Mouse (Mus musculus): ENCODE results near the gene Gpr179. TPM values are rescaled to one million over a fixed set of nuclear protein-coding genes. Genes with fewer than 3 reads are reported as not detected.

Gpr179 gene
- total and polyA plus RNA-seq, 2 experiments from 2014 or later, result not detected

DNA sequence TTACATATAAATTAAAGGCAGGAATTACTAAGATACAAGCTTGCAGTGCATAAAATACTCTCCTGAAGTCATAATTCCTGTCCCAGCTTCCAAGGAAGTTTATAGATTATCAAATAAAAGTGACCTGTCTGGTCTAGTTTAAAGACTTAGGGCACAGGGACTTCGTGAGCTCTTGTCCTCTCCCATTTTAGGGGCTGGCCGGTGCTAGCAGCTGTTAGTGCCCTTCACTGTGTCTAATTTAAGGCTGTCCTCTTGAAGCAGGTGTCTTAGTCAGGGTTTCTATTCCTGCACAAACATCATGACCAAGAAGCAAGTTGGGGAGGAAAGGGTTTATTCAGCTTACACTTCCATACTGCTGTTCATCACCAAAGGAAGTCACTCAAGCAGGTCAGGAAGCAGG lies 21.5 kb upstream of the Gpr179 start:
- no peak for ATAC-seq (ENCODE audit: insufficient read depth, low read depth)
- peaks cover 39% of the 10 kb centered on the region for H3K36me3 ChIP-seq (replicated peaks; ENCODE audit: control insufficient read depth, insufficient read depth, low read length)
- no peak for TF ChIP-seq EP300 (IDR thresholded peaks at IDR 0.05; ENCODE audit: low read depth)
- no peak for TF ChIP-seq CTCF (IDR thresholded peaks at IDR 0.05; ENCODE audit: low read depth)
- no peak for DNase-seq (ENCODE audit: low spot score)
- no peaks in the 10 kb centered on the region for H3K9me3 ChIP-seq (replicated peaks; ENCODE audit: control insufficient read depth, low read length)
- peaks cover 15% of the 10 kb centered on the region for H3K4me1 ChIP-seq (ENCODE audit: control insufficient read depth, insufficient read depth)
- no peak overlapping the region for H3K4me3 ChIP-seq (ENCODE audit: low read depth, low read length)
- no peaks in the 10 kb centered on the region for H3K27me3 ChIP-seq (ENCODE audit: control insufficient read depth, insufficient read depth, low read length)
- H3K4me2 ChIP-seq (ENCODE audit: low read depth, low read length), result no peak overlapping the region
- H3K27ac ChIP-seq (ENCODE audit: low read depth), result no peak overlapping the region
- 35% methylated on average over 2 of the region's 2 CpGs for WGBS
- no peak overlapping the region for H3K9ac ChIP-seq (replicated peaks; ENCODE audit: low read depth, low read length)

DNA sequence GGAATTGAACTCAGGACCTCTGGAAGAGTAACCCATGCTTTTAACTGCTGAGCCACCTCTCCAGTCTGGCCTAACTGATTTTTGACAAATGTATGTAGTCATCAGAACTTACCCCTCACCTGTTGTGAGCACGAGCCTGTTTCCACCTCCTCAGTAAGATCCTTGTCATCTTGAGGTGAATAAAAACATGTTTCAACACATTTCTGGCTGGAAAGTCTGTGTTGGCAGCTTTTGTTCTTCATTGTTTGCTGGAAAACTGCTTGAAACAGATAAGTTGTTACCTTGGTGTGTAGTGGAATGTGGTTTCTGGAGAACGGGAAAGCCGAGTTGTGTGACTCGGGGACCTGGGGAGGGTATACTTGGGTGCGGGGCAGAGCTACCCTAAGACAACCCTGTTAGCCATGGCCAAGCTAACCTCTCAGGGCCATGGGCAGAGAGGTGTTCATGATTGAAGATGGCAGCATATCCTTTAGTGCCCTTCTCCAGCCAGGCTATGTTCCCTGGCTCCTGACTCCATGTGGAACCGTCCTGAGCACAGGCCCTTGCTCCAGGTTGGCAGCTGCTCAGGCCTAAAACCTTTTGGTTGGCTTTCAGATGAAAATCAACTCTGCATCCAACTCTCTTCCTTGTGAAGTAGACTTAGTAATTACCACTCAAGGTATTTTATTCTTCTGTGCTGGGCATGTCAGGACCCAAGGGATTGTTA lies 20.4 kb upstream of the Gpr179 start:
- TF ChIP-seq EP300 (IDR thresholded peaks at IDR 0.05; ENCODE audit: low read depth) (no peak), CTCF (IDR thresholded peaks at IDR 0.05; ENCODE audit: low read depth) (no peak)
- Histone ChIP-seq H3K27ac (ENCODE audit: low read depth) (no peak overlapping the region), H3K4me1 (ENCODE audit: control insufficient read depth, insufficient read depth) (peaks cover 15% of the 10 kb centered on the region), H3K36me3 (replicated peaks; ENCODE audit: control insufficient read depth, insufficient read depth, low read length) (peaks cover 28% of the 10 kb centered on the region), H3K9ac (replicated peaks; ENCODE audit: low read depth, low read length) (no peak overlapping the region), H3K4me2 (ENCODE audit: low read depth, low read length) (no peak overlapping the region), H3K4me3 (ENCODE audit: low read depth, low read length) (no peak overlapping the region), H3K9me3 (replicated peaks; ENCODE audit: control insufficient read depth, low read length) (no peaks in the 10 kb centered on the region), H3K27me3 (ENCODE audit: control insufficient read depth, insufficient read depth, low read length) (no peaks in the 10 kb centered on the region)
- ATAC-seq (ENCODE audit: insufficient read depth, low read depth) (no peak), DNase-seq (ENCODE audit: low spot score) (no peak)
- WGBS, result 71% methylated on average over 6 of the region's 6 CpGs

DNA sequence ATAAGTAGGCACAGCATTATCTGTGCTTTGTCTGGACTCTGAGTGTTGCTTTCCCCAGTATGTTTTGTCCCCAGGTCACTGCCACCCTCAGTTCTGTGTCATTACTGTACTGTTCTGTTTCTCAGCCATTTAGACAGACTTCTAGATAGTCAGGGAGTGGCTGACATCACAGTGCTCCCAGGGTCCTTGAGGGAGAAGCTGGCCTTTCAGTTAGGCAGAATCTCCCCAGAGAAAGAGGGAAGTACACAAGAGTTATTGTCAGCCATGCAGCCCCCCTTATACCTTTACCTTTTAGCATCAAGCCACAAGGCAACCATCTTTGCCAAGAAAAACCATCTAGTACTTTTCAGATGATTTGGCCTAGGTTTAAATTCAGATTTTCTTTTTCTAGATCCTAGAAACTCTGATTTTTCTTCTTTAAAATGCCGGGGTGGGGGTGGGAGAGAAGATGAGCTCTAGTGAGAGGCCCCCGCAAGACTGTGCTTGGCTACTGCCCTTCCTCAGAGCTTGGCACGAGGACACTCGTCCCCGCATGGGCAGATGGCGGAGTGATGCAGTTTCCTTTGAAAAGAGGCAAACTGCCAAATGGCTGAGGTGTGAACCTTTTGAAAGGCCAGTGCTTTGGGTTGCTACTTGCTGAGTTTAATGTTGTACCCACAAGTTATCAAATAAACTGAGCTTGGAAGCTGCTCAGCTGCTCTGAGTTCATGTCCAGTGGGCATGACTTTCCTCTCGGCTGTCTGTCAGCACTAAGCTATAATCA lies 18.6 kb upstream of the Gpr179 start:
- Histone ChIP-seq H3K27ac (ENCODE audit: low read depth) (no peak overlapping the region; the same call in 1 of the 2 replicates), H3K4me1 (ENCODE audit: control insufficient read depth, insufficient read depth) (peaks cover 18% of the 10 kb centered on the region), H3K9ac (replicated peaks; ENCODE audit: low read depth, low read length) (no peak overlapping the region), H3K4me2 (ENCODE audit: low read depth, low read length) (no peak overlapping the region), H3K27me3 (ENCODE audit: control insufficient read depth, insufficient read depth, low read length) (no peaks in the 10 kb centered on the region), H3K9me3 (replicated peaks; ENCODE audit: control insufficient read depth, low read length) (no peaks in the 10 kb centered on the region), H3K36me3 (replicated peaks; ENCODE audit: control insufficient read depth, insufficient read depth, low read length) (peaks cover 12% of the 10 kb centered on the region), H3K4me3 (ENCODE audit: low read depth, low read length) (no peak overlapping the region)
- DNase-seq (ENCODE audit: low spot score) (peak; percentile 30), ATAC-seq (ENCODE audit: insufficient read depth, low read depth) (no peak)
- no peak for TF ChIP-seq EP300 (IDR thresholded peaks at IDR 0.05; ENCODE audit: low read depth)
- no peak for TF ChIP-seq CTCF (IDR thresholded peaks at IDR 0.05; ENCODE audit: low read depth)
- 33% methylated on average over 7 of the region's 7 CpGs for WGBS

DNA sequence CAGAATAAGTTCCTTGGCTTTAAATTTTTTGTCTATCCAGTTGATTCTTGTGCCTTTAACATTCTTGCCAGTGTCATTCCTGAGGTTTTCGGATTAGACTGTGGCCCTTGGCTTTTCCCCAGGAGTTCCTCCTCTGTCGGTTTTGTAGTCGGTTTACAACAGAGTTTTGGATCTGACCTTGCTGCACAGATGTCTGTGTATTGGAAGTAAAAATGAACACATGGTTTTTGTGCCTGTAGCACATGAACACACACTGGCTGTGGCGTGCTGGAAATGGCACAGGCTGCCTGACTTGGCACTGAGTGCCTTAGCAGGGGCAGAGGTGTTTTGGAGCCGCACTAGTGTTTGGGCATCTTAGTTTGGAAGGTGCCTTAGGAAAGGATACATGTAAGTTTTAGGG lies 16.6 kb upstream of the Gpr179 start:
- no peaks in the 10 kb centered on the region for H3K9me3 ChIP-seq (replicated peaks; ENCODE audit: control insufficient read depth, low read length)
- H3K36me3 ChIP-seq (replicated peaks; ENCODE audit: control insufficient read depth, insufficient read depth, low read length), result no peaks in the 10 kb centered on the region; the same call in 1 of the 2 replicates
- H3K9ac ChIP-seq (replicated peaks; ENCODE audit: low read depth, low read length), result no peak overlapping the region
- H3K4me2 ChIP-seq (ENCODE audit: low read depth, low read length), result no peak overlapping the region
- TF ChIP-seq CTCF (IDR thresholded peaks at IDR 0.05; ENCODE audit: low read depth), result no peak
- TF ChIP-seq EP300 (IDR thresholded peaks at IDR 0.05; ENCODE audit: low read depth), result no peak
- H3K4me1 ChIP-seq (ENCODE audit: control insufficient read depth, insufficient read depth), result peaks cover 33% of the 10 kb centered on the region
- H3K4me3 ChIP-seq (ENCODE audit: low read depth, low read length), result no peak overlapping the region
- DNase-seq (ENCODE audit: low spot score) (no peak), ATAC-seq (ENCODE audit: insufficient read depth, low read depth) (no peak)
- WGBS, result 60% methylated on average over 5 of the region's 5 CpGs
- no peak overlapping the region for H3K27ac ChIP-seq (ENCODE audit: low read depth)
- H3K27me3 ChIP-seq (ENCODE audit: control insufficient read depth, insufficient read depth, low read length), result no peaks in the 10 kb centered on the region

DNA sequence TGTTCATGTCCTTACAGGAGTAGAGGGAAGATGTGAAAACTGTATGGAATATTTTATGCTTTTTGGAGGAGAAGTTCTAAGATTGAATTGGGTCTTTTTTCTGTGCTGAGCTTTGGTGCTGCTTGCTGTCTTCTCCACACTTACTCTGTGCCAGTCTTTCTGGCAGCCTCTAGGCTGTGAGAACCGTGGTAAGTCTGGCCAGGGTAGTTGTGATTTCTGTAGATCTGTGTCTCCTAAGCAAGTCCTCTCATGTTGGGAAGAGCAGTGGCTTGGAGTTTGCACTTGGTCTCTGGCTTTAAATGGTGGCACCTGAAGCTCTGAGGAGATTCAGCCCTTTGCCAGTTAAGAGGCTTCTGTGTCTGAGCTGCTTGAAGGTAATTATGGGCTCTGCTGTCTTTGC lies 13.7 kb upstream of the Gpr179 start:
- Histone ChIP-seq H3K4me3 (ENCODE audit: low read depth, low read length) (no peak overlapping the region), H3K36me3 (replicated peaks; ENCODE audit: control insufficient read depth, insufficient read depth, low read length) (no peaks in the 10 kb centered on the region; the same call in 1 of the 2 replicates), H3K4me1 (ENCODE audit: control insufficient read depth, insufficient read depth) (peaks cover 24% of the 10 kb centered on the region), H3K9ac (replicated peaks; ENCODE audit: low read depth, low read length) (no peak overlapping the region), H3K9me3 (replicated peaks; ENCODE audit: control insufficient read depth, low read length) (no peaks in the 10 kb centered on the region), H3K27ac (ENCODE audit: low read depth) (no peak overlapping the region), H3K27me3 (ENCODE audit: control insufficient read depth, insufficient read depth, low read length) (no peaks in the 10 kb centered on the region), H3K4me2 (ENCODE audit: low read depth, low read length) (peak overlapping the region; percentile 87)
- TF ChIP-seq CTCF (IDR thresholded peaks at IDR 0.05; ENCODE audit: low read depth) (no peak), EP300 (IDR thresholded peaks at IDR 0.05; ENCODE audit: low read depth) (no peak)
- DNase-seq (ENCODE audit: low spot score) (no peak), ATAC-seq (ENCODE audit: insufficient read depth, low read depth) (no peak)
- WGBS, result 39% methylated on average over 1 of the region's 1 CpGs

All from heart, postnatal 0 days (tissue).